ENCODE assay signal across 7 mouse cellular contexts in the genomic region with DNA sequence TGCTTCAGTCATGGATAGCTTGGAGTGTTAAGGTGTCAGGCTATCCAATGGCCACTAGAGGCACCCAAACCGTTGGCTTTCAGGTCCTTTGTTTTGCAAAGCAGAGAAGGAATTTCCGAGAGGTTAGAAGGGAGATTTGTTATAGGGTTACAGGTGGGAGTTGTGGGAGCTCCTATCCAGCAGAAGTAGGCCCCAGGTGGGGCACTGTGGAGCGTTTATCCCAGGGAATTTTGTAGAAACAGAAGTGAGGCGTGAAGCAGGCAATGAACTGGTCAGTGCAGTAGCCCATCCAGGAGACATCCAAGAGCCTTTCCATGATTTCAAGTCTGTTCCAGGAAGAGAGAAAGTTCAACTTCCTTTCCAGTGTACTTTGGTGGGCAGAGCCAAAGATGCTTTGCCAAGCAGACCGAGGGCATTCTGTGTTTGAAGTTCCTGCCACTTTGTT. TPM values are rescaled to one million over a fixed set of nuclear protein-coding genes. Genes with fewer than 3 reads are reported as not detected.
DNase-seq lines count a peak whose midpoint lies in the region; ATAC-seq and TF ChIP-seq lines count a peak whose summit lies in the region.

No protein-coding gene starts in this region.

- no peak overlapping the region for H3K9ac ChIP-seq in MEL (ENCODE audit: control insufficient read depth, low read depth, low read length, poor library complexity, severe bottlenecking)
- H3K9ac ChIP-seq in embryonic facial prominence, embryonic 15.5 days = no peak overlapping the region
- peak overlapping the region; percentile 39; the same call in 1 of the 2 replicates for H3K9ac ChIP-seq in hindbrain, embryonic 12.5 days
- peak overlapping the region; percentile 35; the same call in 1 of the 2 replicates for H3K9ac ChIP-seq in liver, embryonic 11.5 days (ENCODE audit: low read depth, low read length)
- no peak overlapping the region for H3K9ac ChIP-seq in neural tube, embryonic 11.5 days (ENCODE audit: low read length)

- no peak for ATAC-seq in embryonic facial prominence, embryonic 15.5 days (ENCODE audit: insufficient number of reproducible peaks, low FRiP score, low TSS enrichment, low read depth)
- ATAC-seq in hindbrain, embryonic 12.5 days (ENCODE audit: low FRiP score) = no peak
- no peak for ATAC-seq in liver, embryonic 11.5 days (replicated peaks; ENCODE audit: low FRiP score)
- no peak for ATAC-seq in neural tube, embryonic 11.5 days (ENCODE audit: insufficient read depth, low FRiP score, low TSS enrichment)

- 5% methylated on average over 5 of the region's 5 CpGs for WGBS in embryonic facial prominence, embryonic 15.5 days
- 4% methylated on average over 5 of the region's 5 CpGs for WGBS in hindbrain, embryonic 12.5 days
- WGBS in liver, embryonic 11.5 days = 9% methylated on average over 5 of the region's 5 CpGs
- 8% methylated on average over 5 of the region's 5 CpGs for WGBS in neural tube, embryonic 11.5 days

- H3K36me3 ChIP-seq in C2C12 (ENCODE audit: control insufficient read depth, insufficient read depth) = no peaks in the 10 kb centered on the region
- H3K36me3 ChIP-seq in MEL (ENCODE audit: control insufficient read depth in 1 of 2, insufficient read depth in 2 of 2, low read length in 2 of 2) = no peaks in the 10 kb centered on the region; a peak in 1 of 4 replicates
- H3K36me3 ChIP-seq in embryonic facial prominence, embryonic 15.5 days = no peaks in the 10 kb centered on the region
- no peaks in the 10 kb centered on the region for H3K36me3 ChIP-seq in hindbrain, embryonic 12.5 days
- H3K36me3 ChIP-seq in liver, embryonic 11.5 days (ENCODE audit: control insufficient read depth, insufficient read depth, low read length) = no peaks in the 10 kb centered on the region
- no peaks in the 10 kb centered on the region for H3K36me3 ChIP-seq in neural tube, embryonic 11.5 days (ENCODE audit: control insufficient read depth, insufficient read depth, low read length)

- peak; percentile 74 for DNase-seq in MEL (ENCODE audit: low read depth, low spot score)
- DNase-seq in liver, embryonic 11.5 days (ENCODE audit: low spot score) = peak; percentile 47
- DNase-seq in neural tube, embryonic 11.5 days (ENCODE audit: low spot score) = peak; percentile 55
- no peak for DNase-seq in right cerebral cortex, postnatal 36 days (ENCODE audit: low spot score in 2 of 2)

- H3K9me3 ChIP-seq in MEL (replicated peaks; ENCODE audit: insufficient read depth, low read length) = no peaks in the 10 kb centered on the region
- no peaks in the 10 kb centered on the region for H3K9me3 ChIP-seq in embryonic facial prominence, embryonic 15.5 days (replicated peaks)
- H3K9me3 ChIP-seq in hindbrain, embryonic 12.5 days (replicated peaks) = 0 out of 2 replicates have a peak, but pooled peaks cover 3% of the 10 kb centered on the region
- H3K9me3 ChIP-seq in liver, embryonic 11.5 days (ENCODE audit: control insufficient read depth, low read length) = no peaks in the 10 kb centered on the region
- H3K9me3 ChIP-seq in neural tube, embryonic 11.5 days (ENCODE audit: control insufficient read depth, low read length) = no peaks in the 10 kb centered on the region

- no peak overlapping the region for H3K4me3 ChIP-seq in C2C12 (ENCODE audit: insufficient read depth, poor library complexity, severe bottlenecking)
- no peak overlapping the region for H3K4me3 ChIP-seq in MEL (ENCODE audit: control insufficient read depth in 1 of 2, insufficient read depth in 1 of 2, low read depth in 2 of 2, low read length in 2 of 2)
- H3K4me3 ChIP-seq in embryonic facial prominence, embryonic 15.5 days (replicated peaks) = peak overlapping the region; percentile 15; the same call in 1 of the 2 replicates
- peak overlapping the region; percentile 10; the same call in 1 of the 2 replicates for H3K4me3 ChIP-seq in hindbrain, embryonic 12.5 days
- H3K4me3 ChIP-seq in liver, embryonic 11.5 days (ENCODE audit: low read depth, low read length) = peak overlapping the region; percentile 11
- no peak overlapping the region for H3K4me3 ChIP-seq in neural tube, embryonic 11.5 days (ENCODE audit: low read depth, low read length)

- no peaks in the 10 kb centered on the region for H3K79me3 ChIP-seq in C2C12 (ENCODE audit: low read depth)

- H3K4me1 ChIP-seq in MEL (ENCODE audit: control insufficient read depth in 1 of 2, insufficient read depth in 2 of 2, low read length in 2 of 2) = 0 out of 4 replicates have a peak, but pooled peaks cover 0 to 5% of the 10 kb centered on the region in 2 experiments
- H3K4me1 ChIP-seq in embryonic facial prominence, embryonic 15.5 days = peaks cover 4% of the 10 kb centered on the region; the same call in 1 of the 2 replicates
- H3K4me1 ChIP-seq in hindbrain, embryonic 12.5 days = peaks cover 11% of the 10 kb centered on the region
- peaks cover 3% of the 10 kb centered on the region; the same call in 1 of the 2 replicates for H3K4me1 ChIP-seq in liver, embryonic 11.5 days (replicated peaks; ENCODE audit: control insufficient read depth, insufficient read depth, low read length)
- H3K4me1 ChIP-seq in neural tube, embryonic 11.5 days (ENCODE audit: control insufficient read depth, insufficient read depth, low read length) = no peaks in the 10 kb centered on the region; the same call in 1 of the 2 replicates

- peak overlapping the region; percentile 42 for H3K4me2 ChIP-seq in embryonic facial prominence, embryonic 15.5 days (replicated peaks)
- peak overlapping the region; percentile 41 for H3K4me2 ChIP-seq in hindbrain, embryonic 12.5 days (replicated peaks)
- H3K4me2 ChIP-seq in liver, embryonic 11.5 days = peak overlapping the region; percentile 61
- H3K4me2 ChIP-seq in neural tube, embryonic 11.5 days (ENCODE audit: low read depth) = peak overlapping the region; percentile 15; the same call in 1 of the 2 replicates

- TF ChIP-seq POLR2A in MEL (IDR thresholded peaks at IDR 0.05; ENCODE audit: control insufficient read depth in 1 of 2, insufficient read depth in 1 of 2, low read depth in 1 of 2, low read length in 2 of 2, poor library complexity in 1 of 2) = no peak; a peak in 2 of 4 replicates

- H3K27ac ChIP-seq in MEL (ENCODE audit: control insufficient read depth, low read depth, low read length) = no peak overlapping the region
- peak overlapping the region; percentile 98 for H3K27ac ChIP-seq in embryonic facial prominence, embryonic 15.5 days (replicated peaks)
- peak overlapping the region; percentile 77 for H3K27ac ChIP-seq in hindbrain, embryonic 12.5 days
- H3K27ac ChIP-seq in liver, embryonic 11.5 days (ENCODE audit: low read depth, low read length) = peak overlapping the region; percentile 67; the same call in 1 of the 2 replicates
- H3K27ac ChIP-seq in neural tube, embryonic 11.5 days (ENCODE audit: low read depth, low read length) = peak overlapping the region; percentile 21; the same call in 1 of the 2 replicates

- peak; percentile 23 for TF ChIP-seq CTCF in C2C12 (IDR thresholded peaks at IDR 0.05; ENCODE audit: control insufficient read depth, insufficient read depth, insufficient read length)
- peak; percentile 36 to 52 (median 47); a peak in 4 of 6 replicates for TF ChIP-seq CTCF in MEL (IDR thresholded peaks at IDR 0.05 in 2 of 3, conservative IDR thresholded peaks at IDR 0.05 in 1 of 3; ENCODE audit: control insufficient read depth in 1 of 3, insufficient read depth in 1 of 3, low read depth in 2 of 3, low read length in 3 of 3, poor library complexity in 1 of 3, severe bottlenecking in 1 of 3)

- no peaks in the 10 kb centered on the region for H3K27me3 ChIP-seq in C2C12 (ENCODE audit: control insufficient read depth, insufficient read depth, insufficient read length)
- no peaks in the 10 kb centered on the region for H3K27me3 ChIP-seq in MEL (ENCODE audit: control insufficient read depth in 1 of 2, insufficient read depth in 2 of 2, low read length in 2 of 2)
- no peaks in the 10 kb centered on the region for H3K27me3 ChIP-seq in embryonic facial prominence, embryonic 15.5 days
- H3K27me3 ChIP-seq in hindbrain, embryonic 12.5 days = no peaks in the 10 kb centered on the region
- no peaks in the 10 kb centered on the region for H3K27me3 ChIP-seq in liver, embryonic 11.5 days (replicated peaks; ENCODE audit: control insufficient read depth, insufficient read depth, low read length)
- no peaks in the 10 kb centered on the region for H3K27me3 ChIP-seq in neural tube, embryonic 11.5 days (ENCODE audit: control insufficient read depth, insufficient read depth, low read length)

- H3K79me2 ChIP-seq in C2C12 (ENCODE audit: control insufficient read depth, insufficient read depth) = peaks cover 8% of the 10 kb centered on the region
- peaks cover 5% of the 10 kb centered on the region; the same call in 1 of the 2 replicates for H3K79me2 ChIP-seq in MEL (ENCODE audit: control insufficient read depth, insufficient read depth, low read length, poor library complexity)

- no peak for TF ChIP-seq RAD21 in MEL (IDR thresholded peaks at IDR 0.05; ENCODE audit: low read depth, low read length)

- H3ac ChIP-seq in C2C12 (ENCODE audit: control insufficient read depth, insufficient read length, low read depth) = no peak overlapping the region

- no peak for TF ChIP-seq EP300 in MEL (IDR thresholded peaks at IDR 0.05; ENCODE audit: low read depth in 1 of 2, low read length in 2 of 2)

RNA-seq across cellular contexts. Expression of gene Alyref2, which starts 1.6 kb away (rescaled TPM):
- polyA plus RNA-seq in C2C12 (2012; fragmentation: generic; extraction: Trizol) = 3.6 TPM
- 4.6 and 5.5 TPM in 2 replicates for total RNA-seq in MEL (2012; rRNA removed)
- 1 to 10 TPM in 1 of 2 experiments, not detected in 1; 8.8 TPM for polyA plus RNA-seq in MEL (2012; ENCODE audit: insufficient read depth in 1 of 2, insufficient read length in 2 of 2, low read depth in 1 of 2, low replicate concordance in 2 of 2, missing spikeins in 1 of 2)
- polyA plus RNA-seq in embryonic facial prominence, embryonic 15.5 days (2015; fragmentation: Nextera tagmentation; extraction: Ambion mirVana) = 16.7 and 16.8 TPM in 2 replicates
- polyA plus RNA-seq in hindbrain, embryonic 12.5 days (2016; fragmentation: Nextera tagmentation; extraction: Ambion mirVana) = 21.0 and 26.1 TPM in 2 replicates
- 7.8 and 8.3 TPM in 2 replicates for polyA plus RNA-seq in liver, embryonic 11.5 days (2014; fragmentation: Nextera tagmentation; extraction: Ambion mirVana)
- 13.2 and 15.7 TPM in 2 replicates for polyA plus RNA-seq in neural tube, embryonic 11.5 days (2014; fragmentation: Nextera tagmentation; extraction: Ambion mirVana)

RNA-seq across cellular contexts. Expression of gene Itln1, which starts 33.4 kb away (rescaled TPM):
- polyA plus RNA-seq in C2C12 (2012; fragmentation: generic; extraction: Trizol) (not detected), MEL (2012; ENCODE audit: insufficient read depth in 1 of 2, insufficient read length in 2 of 2, low read depth in 1 of 2, low replicate concordance in 2 of 2, missing spikeins in 1 of 2) (not detected)
- not detected in 2 replicates for total RNA-seq in MEL (2012; rRNA removed)
- polyA plus RNA-seq in embryonic facial prominence, embryonic 15.5 days (2015; fragmentation: Nextera tagmentation; extraction: Ambion mirVana) = 0.44 and 0.60 TPM in 2 replicates
- not detected in 2 replicates for polyA plus RNA-seq in hindbrain, embryonic 12.5 days (2016; fragmentation: Nextera tagmentation; extraction: Ambion mirVana)
- polyA plus RNA-seq in liver, embryonic 11.5 days (2014; fragmentation: Nextera tagmentation; extraction: Ambion mirVana) = not detected in 2 replicates
- not detected in 2 replicates for polyA plus RNA-seq in neural tube, embryonic 11.5 days (2014; fragmentation: Nextera tagmentation; extraction: Ambion mirVana)

RNA-seq across cellular contexts. Expression of gene Cd244a, which starts 57.3 kb away (rescaled TPM):
- not detected for polyA plus RNA-seq in C2C12 (2012; fragmentation: generic; extraction: Trizol)
- not detected in 2 replicates for total RNA-seq in MEL (2012; rRNA removed)
- polyA plus RNA-seq in MEL (2012; ENCODE audit: insufficient read depth in 1 of 2, insufficient read length in 2 of 2, low read depth in 1 of 2, low replicate concordance in 2 of 2, missing spikeins in 1 of 2) = not detected
- polyA plus RNA-seq in embryonic facial prominence, embryonic 15.5 days (2015; fragmentation: Nextera tagmentation; extraction: Ambion mirVana) = 0.17 and 0.21 TPM in 2 replicates
- polyA plus RNA-seq in hindbrain, embryonic 12.5 days (2016; fragmentation: Nextera tagmentation; extraction: Ambion mirVana) = 0.08 TPM in 1 of 2 replicates, not detected in the other
- 0.63 and 0.82 TPM in 2 replicates for polyA plus RNA-seq in liver, embryonic 11.5 days (2014; fragmentation: Nextera tagmentation; extraction: Ambion mirVana)
- polyA plus RNA-seq in neural tube, embryonic 11.5 days (2014; fragmentation: Nextera tagmentation; extraction: Ambion mirVana) = 0.12 TPM in 1 of 2 replicates, not detected in the other

Comparison
In these comparisons a context has a peak if more than half of its experiments do, and no peak if none do; other contexts are left out.
1. H3K4me3 ChIP-seq: peak in embryonic facial prominence, embryonic 15.5 days (single experiment), hindbrain, embryonic 12.5 days (single experiment) and liver, embryonic 11.5 days (single experiment); none in C2C12 (single experiment), MEL (0 of 2) and neural tube, embryonic 11.5 days (single experiment).
2. DNase-seq: peak in MEL (single experiment), liver, embryonic 11.5 days (single experiment) and neural tube, embryonic 11.5 days (single experiment); none in right cerebral cortex, postnatal 36 days (0 of 2).
3. H3K9ac ChIP-seq: peak in hindbrain, embryonic 12.5 days (single experiment) and liver, embryonic 11.5 days (single experiment); none in MEL (single experiment), embryonic facial prominence, embryonic 15.5 days (single experiment) and neural tube, embryonic 11.5 days (single experiment).
4. Peak in every context shown above with its lines, with median percentiles within 50 percentile points of each other: H3K4me2 ChIP-seq.